Mouse (Mus musculus) right cerebral cortex, postnatal 25 days (tissue): ENCODE results near the gene Cd84.

Experiments used
- DNase-seq: peaks from one replicate; pipeline ENCODE4 v3.0.0; 2022

Cd84 gene

GRCm38 (mm10) chr1:171917305-171918039 is 78.0 kb downstream of the Cd84 start, which contains the start of gene Slamf6:
TSS of gene Slamf6 (plus strand) at chr1:171917515.
- DNase-seq = no peak

DNA sequence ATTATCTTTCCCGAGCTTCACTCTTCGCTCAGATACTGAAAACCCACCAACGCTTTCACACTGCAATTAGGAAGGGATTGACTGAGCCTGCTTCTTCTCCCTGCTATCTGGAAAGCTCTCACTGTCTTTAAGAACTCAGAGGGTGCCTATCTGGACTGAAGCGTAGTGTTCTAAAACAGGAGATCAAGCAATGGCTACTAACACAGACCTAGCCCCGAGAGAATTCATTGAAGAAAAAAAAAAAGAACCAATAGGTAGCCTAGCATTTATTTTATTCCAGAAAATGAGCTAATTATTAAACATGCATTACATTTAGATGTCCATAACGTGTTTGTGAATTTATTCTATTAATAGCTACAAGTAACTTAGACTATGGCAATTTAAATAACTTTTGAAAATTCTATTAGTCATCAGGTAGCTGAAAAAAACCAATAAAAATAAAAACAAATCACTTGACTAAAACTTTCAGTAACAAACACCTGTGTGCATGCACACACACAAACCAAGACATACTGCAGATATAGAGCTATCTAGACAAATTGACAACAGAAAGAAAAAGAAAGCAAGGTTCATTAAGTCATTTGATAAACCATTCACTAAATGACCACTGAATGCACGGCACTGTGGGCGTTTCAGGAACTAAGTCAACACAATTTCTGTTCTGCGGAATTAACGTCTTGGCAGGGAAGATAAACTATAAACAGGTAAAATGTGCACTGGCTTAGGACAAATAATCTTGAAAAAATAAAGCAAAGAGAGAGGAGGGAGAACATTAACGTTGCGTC is 78.8 kb downstream of the Cd84 start:
- no peak for DNase-seq

DNA sequence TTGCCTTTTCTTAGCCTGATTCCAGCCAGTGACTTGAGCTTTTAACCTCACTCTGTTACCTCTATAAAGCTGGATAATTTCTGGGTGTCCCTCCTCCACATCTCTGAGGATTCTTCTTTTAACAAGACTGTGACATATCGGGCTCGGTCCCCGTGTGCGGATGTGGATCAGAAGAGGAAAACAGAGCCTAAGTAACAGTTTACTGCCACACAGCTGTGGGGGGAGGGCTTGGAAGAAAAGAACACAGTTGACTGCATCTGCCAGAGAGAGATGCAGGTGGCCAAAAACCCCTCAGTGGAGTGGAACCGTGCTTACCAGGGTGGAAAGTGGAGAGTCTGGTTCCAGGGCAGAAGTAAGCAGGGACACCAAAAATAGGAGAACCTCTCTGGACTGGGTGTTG is 79.7 kb downstream of the Cd84 start:
- DNase-seq = no peak

DNA sequence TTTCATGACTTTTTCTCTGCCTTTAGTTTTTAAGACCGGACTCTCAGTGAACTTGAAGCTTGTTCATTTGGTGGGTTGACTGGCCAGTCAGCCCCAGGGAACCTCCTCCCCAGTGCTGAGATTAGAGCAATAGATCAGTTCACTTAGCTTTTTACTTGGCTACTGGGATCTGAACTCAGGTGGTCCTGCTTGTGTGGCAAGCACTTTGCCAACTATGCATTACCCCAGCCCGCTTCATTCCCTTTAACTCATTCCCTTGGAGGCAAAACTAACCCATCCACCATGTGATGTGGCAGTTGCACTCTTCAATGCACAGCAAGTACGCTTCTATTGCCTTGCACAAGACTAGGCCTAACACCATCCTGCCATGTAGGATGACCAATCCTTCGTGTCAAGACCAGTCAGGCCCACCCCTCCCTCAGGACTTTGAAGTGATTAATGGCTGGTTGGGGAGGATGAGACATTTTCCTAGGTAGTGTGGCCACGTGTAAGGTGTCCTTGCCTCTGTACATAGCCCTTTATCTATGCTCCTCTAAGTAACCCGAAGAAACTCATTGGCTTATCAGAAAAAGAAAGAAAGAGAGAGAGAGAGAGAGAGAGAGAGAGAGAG is 80.5 kb downstream of the Cd84 start:
- no peak for DNase-seq

DNA sequence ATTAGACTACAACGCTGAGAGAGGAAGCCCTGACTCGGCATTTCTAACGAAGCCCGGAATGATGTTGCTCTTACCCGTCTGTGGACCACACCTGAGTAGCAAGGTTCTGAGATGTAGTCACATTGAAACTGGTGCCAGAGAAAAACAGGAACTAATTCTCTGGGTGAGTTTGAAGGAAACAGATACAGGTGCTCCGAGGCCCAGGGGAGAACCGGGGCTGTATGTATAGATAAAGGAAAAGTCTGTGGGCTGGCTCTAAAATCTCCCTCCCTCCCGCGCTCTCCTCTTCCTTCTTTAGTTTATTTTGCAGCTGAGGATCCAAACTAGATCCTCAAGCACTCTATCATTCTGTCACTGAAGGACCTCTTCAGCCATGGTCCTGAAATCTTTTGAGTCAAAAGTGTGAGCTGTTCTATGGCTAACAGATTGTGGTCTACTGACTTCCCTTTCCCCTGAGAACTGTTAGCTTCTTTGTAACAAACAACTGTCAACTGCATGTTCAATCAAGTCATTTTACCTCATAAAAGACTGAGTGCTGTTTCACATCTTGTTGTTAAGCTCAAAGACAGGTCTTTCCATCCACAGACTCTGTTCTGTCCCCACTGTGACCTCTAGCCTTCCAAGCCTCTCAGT is 81.6 kb downstream of the Cd84 start:
- no peak for DNase-seq

GRCm38 (mm10) chr1:171921641-171922040 is 82.1 kb downstream of the Cd84 start:
- DNase-seq = no peak

GRCm38 (mm10) chr1:171922844-171923243 is 83.3 kb downstream of the Cd84 start:
- DNase-seq = no peak

DNA sequence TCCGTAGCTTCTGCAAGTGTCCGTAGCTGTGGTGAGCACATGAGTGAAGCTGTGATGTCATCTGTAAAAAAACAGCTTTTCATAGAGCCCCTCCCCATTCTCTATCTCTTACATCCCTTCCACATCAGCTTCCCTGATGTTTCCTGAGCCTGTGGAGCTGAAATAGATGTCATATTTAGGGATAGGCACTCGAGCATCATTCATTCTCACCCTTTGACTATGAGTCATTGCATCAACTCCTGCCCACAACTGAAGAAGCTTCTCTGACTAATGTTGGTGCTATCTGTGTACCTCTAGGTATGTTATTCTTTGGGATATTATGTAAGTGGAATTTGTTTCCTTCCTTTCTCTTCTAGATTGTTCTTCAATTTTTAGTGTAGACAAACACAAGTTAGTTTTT is 85.4 kb downstream of the Cd84 start:
- DNase-seq = no peak

- no peak for DNase-seq
These were observed 94.4 kb downstream of the Cd84 start for GRCm38 (mm10) chr1:171933851-171934250.

GRCm38 (mm10) chr1:171938952-171939948 is 99.8 kb downstream of the Cd84 start:
- DNase-seq = no peak
